Mouse (Mus musculus): ENCODE measurements at regions not wholly inside any gene's neighbourhood (a gene's known extent, or its start where the extent isn't known, plus 50 kb on each side); places are given as distances from the start of the nearest gene placed in this dataset.

- DNase-seq (ENCODE audit: low spot score in 2 of 2) = no peak
Observed at GRCm38 (mm10) chr5:45036430-45036829, 236.9 kb upstream of the Ldb2 start.

GRCm38 (mm10) chr5:45033146-45033545 is 233.7 kb upstream of the Ldb2 start:
- DNase-seq (ENCODE audit: low spot score in 2 of 2) = no peak

DNA sequence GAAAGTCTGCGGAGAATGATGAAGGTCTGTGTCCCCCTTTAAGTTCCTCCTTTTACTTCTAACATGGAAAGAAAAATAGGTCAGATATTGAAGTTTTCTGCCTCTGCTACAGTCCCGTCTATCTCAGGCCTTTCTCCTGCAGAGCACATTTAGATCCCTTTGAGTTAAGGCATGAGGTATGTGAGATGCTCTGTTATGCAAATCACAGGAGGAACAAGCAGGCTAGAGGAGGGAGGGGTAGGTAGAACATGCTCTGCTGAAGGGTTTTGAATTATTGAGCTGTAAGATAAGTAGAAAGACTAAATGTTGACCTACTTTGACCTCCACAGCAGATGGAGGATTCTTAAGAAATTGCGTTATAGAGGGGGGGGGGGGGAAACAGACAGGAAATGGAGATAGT is 228.4 kb upstream of the Ldb2 start:
- DNase-seq (ENCODE audit: low spot score in 2 of 2) = no peak

GRCm38 (mm10) chr5:45025383-45025782 is 225.9 kb upstream of the Ldb2 start:
- DNase-seq (ENCODE audit: low spot score in 2 of 2) = no peak

- DNase-seq (ENCODE audit: low spot score in 2 of 2) = no peak
Observed at GRCm38 (mm10) chr5:45007930-45008329, 208.4 kb upstream of the Ldb2 start.

DNA sequence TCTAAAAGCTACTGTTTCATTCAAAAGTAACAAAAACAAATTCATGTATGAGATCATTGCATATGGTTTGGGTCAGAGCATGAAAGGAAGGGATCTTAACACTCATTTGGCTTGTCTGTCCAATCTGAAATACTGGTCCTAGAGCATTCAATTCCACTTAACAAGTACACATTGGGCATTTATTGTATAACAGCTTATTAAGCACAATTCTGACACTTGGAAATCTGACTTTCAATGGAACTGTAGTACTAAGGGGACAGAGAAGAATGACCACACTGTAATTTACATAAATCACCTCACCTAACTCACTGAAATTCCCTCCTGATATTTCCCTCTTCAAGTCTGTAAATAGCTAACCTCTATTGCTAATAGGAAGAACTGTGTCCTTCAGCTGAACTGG is 201.5 kb upstream of the Ldb2 start:
- DNase-seq (ENCODE audit: low spot score in 2 of 2) = no peak

DNA sequence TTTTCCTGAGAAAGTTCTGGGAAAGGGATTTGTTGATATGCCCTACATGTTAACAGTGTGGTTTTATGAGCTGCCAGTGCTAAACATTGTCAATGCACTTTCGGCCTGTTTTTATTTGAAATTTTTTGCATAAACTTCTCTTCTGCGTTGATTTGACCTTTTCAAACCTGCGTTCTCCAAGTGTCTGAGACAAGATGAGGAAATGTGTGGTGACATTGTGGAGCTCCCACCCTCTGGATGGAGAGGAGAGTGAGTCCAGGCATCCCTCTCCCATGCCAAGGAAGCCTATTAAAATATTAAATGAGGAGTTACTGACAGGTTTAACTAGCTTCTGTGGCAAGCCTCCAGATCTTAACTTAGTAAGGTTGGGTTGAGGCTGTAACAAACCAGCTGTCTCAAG is 199.6 kb upstream of the Ldb2 start:
- DNase-seq (ENCODE audit: low spot score in 2 of 2) = no peak

- DNase-seq (ENCODE audit: low spot score in 2 of 2) = peak; percentile 6 to 10
Observed at GRCm38 (mm10) chr5:44975456-44976195, 176.1 kb upstream of the Ldb2 start.

DNA sequence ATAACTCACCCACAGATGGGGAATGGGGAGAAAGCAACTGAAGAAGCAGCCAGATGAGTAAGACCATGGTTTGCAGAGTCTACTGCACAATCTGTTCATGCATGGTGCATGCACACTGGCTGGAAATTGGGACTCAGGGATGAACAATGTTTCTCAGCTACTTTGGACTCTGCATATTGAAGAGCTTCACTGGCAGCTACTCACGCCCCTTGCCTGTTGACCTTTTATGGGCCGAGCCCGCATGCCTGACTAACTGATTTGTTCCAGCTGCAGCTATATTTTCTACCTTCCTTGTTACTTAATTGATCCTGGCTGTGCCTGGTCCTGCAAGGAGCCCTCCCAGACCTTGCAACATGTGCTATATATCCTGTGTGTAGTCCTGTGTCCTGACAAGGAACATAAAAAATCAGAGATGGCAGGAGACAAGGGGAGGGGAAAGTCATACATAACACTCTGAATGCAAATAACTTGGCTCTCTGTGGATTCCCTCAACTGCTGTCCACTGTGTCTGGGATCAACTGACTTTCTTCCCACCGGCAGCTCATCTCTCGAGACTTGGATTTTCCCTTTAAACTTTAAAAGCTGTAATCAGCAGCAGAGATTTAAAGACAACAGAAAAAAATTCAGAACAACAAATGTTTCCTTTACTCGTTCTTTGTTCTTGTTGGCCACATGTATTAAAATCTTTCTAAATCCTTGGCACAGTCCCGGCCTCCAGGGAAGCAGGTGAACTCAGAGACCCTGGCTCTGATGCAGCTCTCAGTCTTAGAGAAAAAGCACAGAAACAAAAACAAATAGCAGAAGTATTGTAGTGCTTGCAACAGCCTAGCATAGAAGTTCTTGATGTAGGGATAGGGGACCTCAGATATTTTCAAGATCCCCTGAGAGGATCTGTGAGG is 143.8 kb upstream of the Ldb2 start:
- no peak for DNase-seq (ENCODE audit: low spot score in 2 of 2)

GRCm38 (mm10) chr5:44942575-44942974 is 143.1 kb upstream of the Ldb2 start:
- DNase-seq (ENCODE audit: low spot score in 2 of 2) = no peak

- DNase-seq (ENCODE audit: low spot score in 2 of 2) = no peak
Observed at GRCm38 (mm10) chr5:44925476-44925875, 126.0 kb upstream of the Ldb2 start.

DNA sequence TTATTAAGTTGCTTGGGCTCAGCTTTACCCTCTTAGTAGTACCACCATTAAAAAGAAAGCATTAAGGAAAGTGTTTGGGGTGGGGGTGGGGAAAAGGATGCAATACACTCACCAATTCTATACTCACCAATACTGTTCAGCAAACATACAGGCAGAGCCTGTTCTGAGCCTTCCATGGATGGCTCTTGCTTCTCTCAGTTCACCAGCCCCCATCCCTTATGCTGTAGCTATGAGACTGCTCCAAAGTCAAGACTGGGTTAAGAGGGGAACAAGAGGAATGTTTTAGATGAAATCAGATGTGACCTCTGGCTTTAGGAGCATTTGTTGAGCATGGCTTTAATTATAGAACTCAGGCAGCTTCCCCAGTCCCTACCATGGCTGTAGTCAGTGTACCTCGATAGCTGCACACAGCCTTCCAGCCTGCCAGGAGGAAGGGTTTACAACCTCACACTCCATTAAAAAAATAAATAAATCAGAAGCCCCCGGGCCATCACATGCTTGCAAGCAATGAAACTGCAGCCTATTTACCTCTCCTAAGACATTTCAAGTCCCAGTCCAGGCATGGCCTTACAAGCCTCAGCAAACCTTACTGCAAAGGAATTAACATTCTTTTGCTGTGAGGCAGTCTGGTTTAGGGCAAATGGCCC is 122.8 kb upstream of the Ldb2 start:
- no peak for DNase-seq (ENCODE audit: low spot score in 2 of 2)

- DNase-seq (ENCODE audit: low spot score in 2 of 2) = no peak
Observed at GRCm38 (mm10) chr5:44917816-44918213, 118.3 kb upstream of the Ldb2 start.

- no peak for DNase-seq (ENCODE audit: low spot score in 2 of 2)
Observed at GRCm38 (mm10) chr5:44917173-44917815, 117.8 kb upstream of the Ldb2 start.

DNA sequence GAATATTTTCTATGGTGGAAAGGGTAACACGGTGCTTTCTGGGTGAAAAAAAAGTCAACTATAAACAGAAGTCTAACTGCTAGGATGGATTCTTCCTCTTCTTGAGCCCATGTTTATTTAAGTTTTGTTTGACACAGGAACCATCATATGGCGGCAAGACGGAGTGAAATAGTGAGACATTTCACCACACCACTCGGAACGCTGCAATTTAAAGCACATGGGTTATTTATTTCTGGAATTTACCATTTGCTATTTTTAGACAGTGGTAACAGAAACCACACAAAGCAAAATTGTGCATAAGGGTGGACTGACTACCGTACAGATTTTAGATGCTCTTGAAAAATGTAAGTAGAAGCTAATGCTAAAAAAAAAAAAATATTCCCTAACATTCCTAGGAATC is 103.1 kb upstream of the Ldb2 start:
- DNase-seq (ENCODE audit: low spot score in 2 of 2) = no peak

DNA sequence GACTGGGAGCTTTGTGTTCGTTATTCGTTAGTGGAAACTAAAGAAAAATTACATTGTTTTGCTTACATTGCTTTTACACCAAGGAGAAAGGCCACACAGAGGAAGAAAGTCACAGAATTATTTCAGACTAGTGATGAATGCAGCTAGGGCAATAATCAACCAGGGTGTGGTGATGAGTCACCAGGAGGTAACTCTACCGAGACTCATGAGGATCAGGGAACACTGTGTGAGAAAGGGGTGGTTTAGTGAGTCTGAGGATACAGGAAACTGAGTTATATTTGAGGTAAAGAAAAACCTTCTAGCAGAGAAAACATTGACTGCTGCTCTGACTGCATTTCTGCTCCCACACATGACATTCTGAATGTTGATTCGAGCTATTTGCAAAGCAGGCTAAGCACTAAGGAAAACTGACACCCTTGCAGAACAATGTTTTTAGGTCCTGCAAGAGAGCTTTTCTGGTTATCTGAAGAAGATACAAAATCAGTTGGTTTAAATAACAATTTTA is 87.1 kb upstream of the Ldb2 start:
- no peak for DNase-seq (ENCODE audit: low spot score in 2 of 2)

DNA sequence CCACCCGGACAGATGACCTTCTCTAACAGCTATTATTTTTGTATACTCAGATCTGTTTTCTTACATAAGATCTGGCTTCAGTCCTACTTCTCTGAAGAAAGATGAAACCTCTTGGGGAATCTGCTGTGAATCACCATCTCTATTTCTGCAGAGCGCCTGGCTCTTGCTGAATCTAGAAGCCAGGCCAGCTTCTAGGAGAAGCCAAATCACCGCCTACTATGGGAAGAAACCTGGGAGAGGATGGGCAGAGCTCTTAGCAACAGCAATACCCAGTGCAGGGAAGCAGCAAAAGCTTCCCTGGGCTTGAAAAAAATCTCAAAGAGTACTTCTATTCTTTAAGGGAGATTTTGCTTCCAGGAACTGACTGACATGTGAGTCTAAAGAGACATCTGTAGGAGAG is 77.5 kb upstream of the Ldb2 start:
- DNase-seq (ENCODE audit: low spot score in 2 of 2) = peak; percentile 37 to 64

DNA sequence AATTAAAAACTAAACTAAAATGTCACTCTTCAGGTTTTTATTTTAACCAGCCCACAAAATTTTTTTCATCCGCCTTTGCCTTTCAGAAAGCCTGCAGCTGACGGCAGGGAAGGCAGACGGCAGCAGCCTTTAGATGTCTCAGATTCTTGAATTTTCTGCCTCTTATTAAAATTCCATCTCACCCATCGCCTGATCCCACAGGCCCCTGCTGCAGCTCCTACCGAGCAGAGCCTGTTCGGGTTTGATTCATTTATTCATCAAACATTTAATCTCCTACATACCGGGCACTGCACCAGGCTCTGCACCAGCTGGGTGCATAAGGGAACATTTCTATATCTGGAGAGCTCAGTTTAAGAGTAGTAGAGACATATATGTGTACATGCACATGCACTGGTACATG is 72.8 kb upstream of the Ldb2 start:
- DNase-seq (ENCODE audit: low spot score in 2 of 2) = peak in 1 of 2 experiments; percentile 11

- DNase-seq (ENCODE audit: low spot score in 2 of 2) = no peak
Observed at GRCm38 (mm10) chr5:44863887-44864286, 64.4 kb upstream of the Ldb2 start.

DNA sequence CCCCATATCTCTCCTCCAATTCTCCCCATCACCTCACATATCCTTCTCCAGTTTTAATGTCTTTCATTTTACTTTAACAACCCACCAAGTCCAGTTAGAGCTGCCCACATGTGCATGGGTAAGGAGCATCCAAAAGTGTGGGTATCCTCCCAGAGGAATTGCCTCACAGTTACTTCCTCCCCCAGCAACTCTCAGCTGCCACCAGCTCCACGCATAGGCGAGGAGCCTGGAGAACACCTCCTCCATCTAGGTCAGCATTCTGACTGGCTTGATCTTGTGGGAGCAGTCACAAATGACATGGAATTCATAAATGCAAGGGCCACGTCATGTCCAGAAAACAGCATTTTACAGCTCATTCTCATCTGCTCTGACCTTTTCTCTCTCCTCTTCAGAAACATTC is 63.9 kb upstream of the Ldb2 start:
- DNase-seq (ENCODE audit: low spot score in 2 of 2) = no peak

DNA sequence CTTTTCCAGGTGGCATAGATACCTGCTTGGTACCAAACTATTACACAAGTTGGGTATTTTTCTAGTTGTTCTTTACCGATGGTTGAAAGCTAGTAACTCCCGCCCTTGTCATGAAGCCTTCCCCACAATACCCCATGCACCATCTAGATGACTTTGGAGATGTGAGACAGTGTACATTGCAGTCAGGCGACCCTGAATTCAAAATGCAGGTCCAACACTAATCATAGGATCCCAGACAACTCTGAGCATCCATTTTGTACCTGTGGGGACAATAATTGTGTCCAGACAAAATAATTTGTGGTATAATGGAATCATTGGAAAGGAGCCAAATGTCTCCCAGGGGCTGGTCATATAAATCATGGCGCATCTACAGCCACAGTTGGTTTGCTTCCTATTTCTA is 54.7 kb upstream of the Ldb2 start:
- DNase-seq (ENCODE audit: low spot score in 2 of 2) = no peak
